Mouse (Mus musculus) liver, embryonic 13.5 days (tissue): ENCODE measurements around the gene Cpm. TPM values are rescaled to one million over a fixed set of nuclear protein-coding genes. Genes with fewer than 3 reads are reported as not detected.
"Not testable (repeated sequence)": the region's sequence is repeated elsewhere in the genome, so short reads cannot be mapped to it uniquely, and the experiment has no call there.

Experiments
- ATAC-seq: fragments of 200-750 bp; cut with Nextera tagmentation; 2 replicates; pipeline ENCODE4 v1.8.0; 2017; ENCODE audit warnings: low read depth, mild to moderate bottlenecking, moderate number of reproducible peaks, moderate library complexity
- DNase-seq: peaks from one replicate; pipeline ENCODE4 v3.0.0; 2022
- H3K27ac ChIP-seq: fragments of 300-500 bp; sonication (generic); 2 replicates; pipeline ENCODE4 v1.5.1; 2015; ENCODE audit warnings: moderate library complexity, mild to moderate bottlenecking, inconsistent platforms
- H3K27me3 ChIP-seq: fragments of 300-500 bp; sonication (generic); 2 replicates; pipeline ENCODE4 v1.6.1; 2015; ENCODE audit warnings: mild to moderate bottlenecking, inconsistent platforms
- H3K36me3 ChIP-seq: fragments of 300-500 bp; sonication (generic); 2 replicates; pipeline ENCODE4 v1.6.1; 2015; ENCODE audit warnings: mild to moderate bottlenecking, inconsistent platforms
- H3K4me1 ChIP-seq: fragments of 300-500 bp; sonication (generic); replicated peaks from 2 replicates; pipeline ENCODE4 v1.6.1; 2015; ENCODE audit warnings: inconsistent platforms
- H3K4me2 ChIP-seq: fragments of 300-500 bp; sonication (generic); 2 replicates; pipeline ENCODE4 v1.6.1; 2015; ENCODE audit warnings: inconsistent platforms, mild to moderate bottlenecking, moderate library complexity
- H3K4me3 ChIP-seq: fragments of 300-500 bp; sonication (generic); replicated peaks from 2 replicates; pipeline ENCODE4 v1.5.1; 2015; ENCODE audit warnings: mild to moderate bottlenecking, inconsistent platforms
- H3K9ac ChIP-seq: fragments of 300-500 bp; sonication (generic); 2 replicates; pipeline ENCODE4 v1.6.1; 2015; ENCODE audit warnings: mild to moderate bottlenecking, inconsistent platforms
- H3K9me3 ChIP-seq: fragments of 300-500 bp; sonication (generic); replicated peaks from 2 replicates; pipeline ENCODE4 v1.6.1; 2016; ENCODE audit warnings: inconsistent platforms
- WGBS: fragments of 180-500 bp; shearing (Covaris S2); methylation state at CpG from one replicate; pipeline ENCODE4 v1.1.7; 2015; ENCODE audit not compliant: insufficient replicate concordance; 5-methylcytosine and 5-hydroxymethylcytosine counted together
- polyA plus RNA-seq: library from polyadenylated mRNA; unstranded; fragments of >200 nt; fragmentation: Nextera tagmentation; extraction: Ambion mirVana; gene quantifications from 2 replicates; pipeline ENCODE4 v1.2.1, GENCODE M21; 2015

Cpm gene
- polyA plus RNA-seq, 1 experiment from 2014 or later: 19.3 TPM

DNA sequence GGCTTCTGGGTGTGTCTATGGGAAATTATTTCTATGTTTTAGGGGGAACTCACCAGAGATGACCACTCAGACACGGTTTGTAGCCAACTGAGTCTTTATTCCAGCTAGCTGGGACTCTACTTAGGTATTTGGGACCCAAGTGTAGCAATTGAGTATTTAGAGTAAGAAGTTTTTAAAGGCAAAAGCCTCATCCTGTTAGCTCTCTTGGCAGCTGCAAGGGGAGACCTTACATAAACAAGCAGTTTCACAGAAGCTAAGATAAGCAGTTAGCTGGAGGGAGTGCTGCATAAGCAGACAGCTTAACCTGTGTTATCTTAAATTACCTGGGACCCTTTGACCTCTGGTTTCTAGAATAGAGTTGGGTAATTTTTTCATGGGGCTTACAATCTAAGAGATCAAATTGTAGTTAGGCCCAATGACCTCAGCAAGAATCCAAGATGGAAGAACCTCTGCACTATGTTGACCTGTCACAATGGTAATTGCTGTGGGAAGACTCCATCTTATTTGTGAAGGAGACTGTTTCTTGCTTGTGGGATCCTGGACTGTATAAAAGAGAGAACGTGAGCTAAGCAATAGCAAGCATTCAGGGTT is 18.4 kb upstream of the Cpm start:
- no peak overlapping the region for H3K4me2 ChIP-seq
- H3K27me3 ChIP-seq: no peaks in the 10 kb centered on the region
- no peaks in the 10 kb centered on the region for H3K4me1 ChIP-seq
- no peak overlapping the region for H3K4me3 ChIP-seq
- H3K9me3 ChIP-seq: no peaks in the 10 kb centered on the region
- no peaks in the 10 kb centered on the region for H3K36me3 ChIP-seq
- ATAC-seq: no peak
- H3K9ac ChIP-seq: no peak overlapping the region
- WGBS: 53% methylated on average over 2 of the region's 2 CpGs
- H3K27ac ChIP-seq: no peak overlapping the region
- no peak for DNase-seq

DNA sequence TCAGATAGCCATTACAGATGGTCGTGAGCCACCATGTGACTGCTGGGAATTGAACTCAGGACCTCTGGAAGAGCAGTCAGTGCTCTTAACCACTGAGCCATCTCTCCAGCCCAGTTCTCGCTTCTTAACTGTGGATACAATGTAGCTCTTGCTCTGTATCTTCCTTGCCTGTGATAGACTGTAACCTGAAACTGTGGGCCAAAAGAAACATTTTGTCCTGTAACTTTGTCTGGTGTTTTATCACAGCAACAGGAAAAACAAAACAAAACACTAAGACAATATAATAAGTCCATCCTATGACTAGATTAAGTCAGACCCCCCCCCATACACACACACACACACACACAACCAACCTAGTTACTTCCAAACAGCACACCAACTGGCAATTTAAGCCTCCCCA is 17.8 kb upstream of the Cpm start:
- Histone ChIP-seq H3K27me3 (no peaks in the 10 kb centered on the region), H3K27ac (no peak overlapping the region), H3K4me2 (no peak overlapping the region), H3K4me1 (no peaks in the 10 kb centered on the region), H3K9ac (no peak overlapping the region), H3K9me3 (no peaks in the 10 kb centered on the region), H3K4me3 (no peak overlapping the region), H3K36me3 (no peaks in the 10 kb centered on the region)
- WGBS: 63% methylated on average over 2 of the region's 2 CpGs
- no peak for DNase-seq
- no peak for ATAC-seq

DNA sequence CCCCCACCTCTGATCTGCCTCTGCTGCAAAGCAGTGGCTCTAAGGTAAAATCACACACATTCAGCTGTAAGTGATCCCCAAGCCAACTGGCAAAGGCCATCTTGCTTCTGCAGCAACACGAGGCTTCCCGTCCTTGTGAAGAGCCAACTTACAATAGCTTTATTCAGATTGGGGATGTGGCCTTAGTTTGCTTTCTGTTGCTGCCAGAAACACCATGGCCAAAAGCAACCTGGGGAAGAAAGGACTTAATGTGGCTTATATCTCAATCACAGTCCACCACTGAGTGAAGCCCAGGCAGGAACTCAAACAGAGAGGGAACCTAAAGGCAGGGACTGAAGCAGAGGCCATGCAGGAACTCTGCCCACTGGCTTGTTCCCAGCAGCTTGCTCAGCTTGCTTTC is 17.3 kb upstream of the Cpm start:
- H3K9ac ChIP-seq: no peak overlapping the region
- no peaks in the 10 kb centered on the region for H3K9me3 ChIP-seq
- DNase-seq: no peak
- H3K27me3 ChIP-seq: no peaks in the 10 kb centered on the region
- WGBS: 71% methylated on average over 2 of the region's 2 CpGs
- H3K36me3 ChIP-seq: no peaks in the 10 kb centered on the region
- H3K4me1 ChIP-seq: no peaks in the 10 kb centered on the region
- H3K4me2 ChIP-seq: no peak overlapping the region
- ATAC-seq: no peak
- no peak overlapping the region for H3K27ac ChIP-seq
- H3K4me3 ChIP-seq: no peak overlapping the region

DNA sequence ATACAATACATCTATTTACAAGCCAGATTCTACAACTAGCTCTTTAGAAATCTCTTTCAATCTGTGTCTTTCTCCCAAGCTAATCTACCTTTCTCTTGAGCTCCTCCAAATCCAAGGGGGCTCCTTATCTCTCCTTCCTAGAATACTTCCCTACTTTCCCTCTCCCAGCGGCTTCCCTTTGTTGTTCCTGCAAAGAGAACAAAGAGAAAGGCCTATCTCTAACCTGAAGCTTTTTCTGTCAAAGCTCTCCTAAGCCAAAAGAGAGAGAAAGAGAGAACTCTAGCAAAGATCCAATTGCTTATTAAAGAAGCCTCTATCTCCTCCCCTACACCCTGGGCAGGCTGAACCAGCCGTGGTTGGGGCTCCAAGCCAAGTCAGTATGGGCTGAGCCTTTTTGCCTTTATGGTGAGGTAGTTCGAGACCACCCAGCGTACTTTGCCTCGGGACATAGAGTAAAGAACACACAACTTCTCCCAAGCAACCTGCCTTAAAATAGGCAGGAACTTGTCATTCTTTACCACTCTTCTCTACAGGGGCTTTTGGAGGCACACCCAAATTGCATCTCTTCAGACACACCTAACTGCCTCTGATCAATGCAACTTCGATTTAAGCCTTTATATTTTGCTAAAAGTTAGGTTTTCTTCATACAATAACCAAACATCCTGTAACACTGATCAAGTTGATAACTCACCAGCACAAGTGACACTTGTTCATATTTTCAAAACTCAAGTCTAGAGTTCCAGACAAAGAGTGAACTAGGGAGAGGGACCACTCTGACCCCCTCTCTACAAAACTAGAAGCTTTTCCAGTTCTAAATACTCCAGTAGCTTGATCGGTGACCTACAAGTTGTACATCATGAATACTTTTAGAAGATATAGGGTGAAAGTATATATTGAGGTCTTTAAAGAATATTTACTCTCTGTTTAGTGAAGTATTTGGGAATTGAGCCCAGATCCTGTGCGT is 16.4 kb upstream of the Cpm start:
- DNase-seq (no peak), ATAC-seq (no peak)
- Histone ChIP-seq H3K9me3 (no peaks in the 10 kb centered on the region), H3K27me3 (no peaks in the 10 kb centered on the region), H3K4me3 (no peak overlapping the region), H3K36me3 (no peaks in the 10 kb centered on the region), H3K4me2 (no peak overlapping the region), H3K27ac (no peak overlapping the region), H3K9ac (no peak overlapping the region), H3K4me1 (no peaks in the 10 kb centered on the region)
- WGBS: 57% methylated on average over 8 of the region's 8 CpGs

DNA sequence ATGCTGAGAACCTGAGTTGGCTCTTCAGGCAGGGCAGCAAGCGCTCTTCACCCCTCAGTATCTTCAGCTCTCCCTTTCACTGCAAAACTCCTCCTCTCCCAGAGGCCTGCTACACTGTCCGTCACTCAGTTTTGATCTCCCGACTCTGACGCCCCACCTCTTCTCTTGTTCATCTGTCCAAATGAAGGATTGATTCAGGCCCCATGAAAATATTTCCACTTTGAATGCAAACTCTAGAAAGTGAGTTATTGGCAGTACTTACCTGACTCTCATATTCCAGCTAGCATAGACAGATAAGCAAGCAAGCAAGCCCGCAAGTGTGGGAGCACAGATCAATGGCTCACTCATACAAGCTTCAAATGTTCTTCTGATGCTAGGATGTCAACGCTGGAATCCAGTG is 15.3 kb upstream of the Cpm start:
- no peak overlapping the region for H3K9ac ChIP-seq
- WGBS: 61% methylated on average over 6 of the region's 6 CpGs
- DNase-seq (no peak), ATAC-seq (no peak)
- no peaks in the 10 kb centered on the region for H3K36me3 ChIP-seq
- no peak overlapping the region for H3K4me2 ChIP-seq
- no peaks in the 10 kb centered on the region for H3K4me1 ChIP-seq
- no peaks in the 10 kb centered on the region for H3K27me3 ChIP-seq
- no peaks in the 10 kb centered on the region for H3K9me3 ChIP-seq
- H3K4me3 ChIP-seq: no peak overlapping the region
- no peak overlapping the region for H3K27ac ChIP-seq

DNA sequence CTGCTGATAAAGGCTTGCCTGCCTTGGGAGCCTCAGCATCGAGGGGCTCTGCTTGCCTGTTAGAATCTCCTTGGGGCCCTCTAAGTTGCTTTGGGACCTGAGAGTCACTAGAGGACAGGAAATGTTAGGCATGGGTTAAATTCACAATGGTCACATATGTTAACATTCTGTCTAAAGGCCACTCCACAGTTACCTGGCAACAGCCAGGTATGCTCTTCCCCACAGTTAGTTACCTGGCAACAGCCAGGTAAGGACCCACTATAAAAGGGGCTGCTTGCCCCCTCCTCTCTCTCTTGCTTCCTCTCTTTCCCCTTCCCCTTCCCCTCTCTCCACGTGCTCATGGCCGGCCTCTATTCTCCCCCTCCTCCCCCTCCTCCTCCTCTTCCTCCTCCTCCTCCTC is 14.9 kb upstream of the Cpm start:
- Histone ChIP-seq H3K27me3 (no peaks in the 10 kb centered on the region), H3K4me2 (no peak overlapping the region), H3K9ac (no peak overlapping the region), H3K4me3 (no peak overlapping the region), H3K4me1 (no peaks in the 10 kb centered on the region), H3K36me3 (no peaks in the 10 kb centered on the region), H3K27ac (no peak overlapping the region), H3K9me3 (no peaks in the 10 kb centered on the region)
- DNase-seq (no peak), ATAC-seq (no peak)
- 54% methylated on average over 3 of the region's 3 CpGs for WGBS

DNA sequence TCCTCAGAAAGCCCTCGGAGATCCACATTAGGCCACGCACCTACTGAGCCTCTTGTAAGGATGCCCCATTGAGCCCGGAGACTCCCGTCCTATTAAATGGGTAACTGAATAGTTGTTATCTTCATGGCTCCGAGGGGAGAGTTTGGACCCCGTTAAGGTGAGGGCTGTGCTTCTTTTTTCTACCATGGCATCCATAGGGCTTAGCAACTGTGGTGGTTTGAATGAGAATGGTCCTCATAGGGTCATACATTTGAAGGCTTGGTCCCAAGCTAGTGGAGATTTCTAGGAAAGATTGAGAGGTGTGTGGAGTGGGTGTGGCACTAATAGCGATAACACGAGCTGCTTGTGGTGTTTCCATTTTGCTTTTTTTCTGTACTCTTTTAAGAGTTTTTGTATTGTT is 14.1 kb upstream of the Cpm start:
- H3K27me3 ChIP-seq: no peaks in the 10 kb centered on the region
- DNase-seq (no peak), ATAC-seq (no peak)
- 70% methylated on average over 8 of the region's 8 CpGs for WGBS
- no peak overlapping the region for H3K9ac ChIP-seq
- H3K4me2 ChIP-seq: no peak overlapping the region
- no peak overlapping the region for H3K4me3 ChIP-seq
- no peaks in the 10 kb centered on the region for H3K4me1 ChIP-seq
- no peaks in the 10 kb centered on the region for H3K36me3 ChIP-seq
- H3K27ac ChIP-seq: no peak overlapping the region
- no peaks in the 10 kb centered on the region for H3K9me3 ChIP-seq

DNA sequence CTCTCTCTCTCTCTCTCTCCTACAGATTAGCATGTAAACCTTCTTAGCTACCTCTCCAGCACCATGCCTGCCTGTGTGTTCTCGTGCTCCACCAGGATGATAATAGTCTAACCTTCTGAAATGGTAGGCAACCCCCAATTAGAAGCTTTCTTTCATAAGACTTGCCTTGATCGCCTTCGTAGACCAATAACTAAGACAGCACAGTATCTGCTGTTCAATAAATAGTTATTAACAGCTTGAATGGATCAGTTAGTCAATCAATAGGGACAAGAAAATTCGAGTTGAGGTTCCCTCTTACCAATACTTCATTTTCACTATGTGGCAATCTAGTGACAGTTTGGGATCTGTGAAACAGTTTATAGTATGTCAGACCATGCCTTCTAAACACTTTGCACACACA is 13.6 kb upstream of the Cpm start:
- H3K9ac ChIP-seq: no peak overlapping the region
- no peaks in the 10 kb centered on the region for H3K27me3 ChIP-seq
- no peak overlapping the region for H3K27ac ChIP-seq
- no peaks in the 10 kb centered on the region for H3K9me3 ChIP-seq
- no peak overlapping the region for H3K4me3 ChIP-seq
- 55% methylated on average over 4 of the region's 4 CpGs for WGBS
- no peaks in the 10 kb centered on the region for H3K36me3 ChIP-seq
- no peak overlapping the region for H3K4me2 ChIP-seq
- H3K4me1 ChIP-seq: no peaks in the 10 kb centered on the region
- no peak for ATAC-seq
- DNase-seq: no peak

DNA sequence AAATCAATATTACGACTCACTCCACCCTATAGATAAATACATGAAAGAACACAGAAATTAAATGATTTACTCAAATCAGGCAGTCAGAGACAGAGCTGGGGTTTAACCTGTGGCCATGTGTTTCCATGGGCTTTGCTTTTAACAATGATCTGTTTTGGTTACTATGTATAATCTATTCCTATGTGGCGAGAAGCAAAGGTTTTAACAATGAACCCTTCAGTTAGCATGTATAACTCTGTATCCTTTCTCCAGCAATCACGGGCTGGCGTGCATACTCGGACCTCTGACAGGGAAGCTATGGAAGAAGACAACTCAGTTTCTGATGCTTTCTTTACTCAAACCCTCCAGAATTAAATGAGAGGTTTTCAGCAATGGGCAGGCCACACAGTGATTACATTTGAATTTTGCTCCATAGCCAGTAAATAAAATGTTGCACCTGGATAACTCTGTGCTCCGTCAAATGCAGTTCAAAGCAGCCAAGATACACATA is 13.1 kb upstream of the Cpm start:
- Histone ChIP-seq H3K4me1 (no peaks in the 10 kb centered on the region), H3K4me2 (no peak overlapping the region), H3K27ac (no peak overlapping the region), H3K4me3 (no peak overlapping the region), H3K27me3 (no peaks in the 10 kb centered on the region), H3K9me3 (no peaks in the 10 kb centered on the region), H3K9ac (no peak overlapping the region), H3K36me3 (no peaks in the 10 kb centered on the region)
- no peak for ATAC-seq
- 65% methylated on average over 6 of the region's 6 CpGs for WGBS
- DNase-seq: no peak

DNA sequence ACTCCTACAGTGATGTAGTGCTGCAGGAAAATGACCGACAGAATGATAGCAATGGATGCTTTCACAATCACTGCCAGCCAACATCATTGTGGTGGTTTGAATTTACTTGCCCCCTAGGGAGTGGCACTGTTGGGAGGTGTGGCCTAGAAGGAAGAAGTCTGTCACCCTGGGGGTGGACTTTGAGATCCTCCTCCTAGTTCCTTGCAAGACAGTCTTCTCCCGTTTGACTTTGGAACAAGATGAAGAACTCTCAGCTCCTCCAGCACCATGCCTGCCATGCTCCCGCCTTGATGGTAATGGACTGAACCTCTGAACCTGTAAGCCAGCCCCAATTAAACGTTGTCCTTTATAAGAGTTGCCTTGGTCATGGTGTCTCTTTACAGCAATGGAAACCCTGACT is 12.5 kb upstream of the Cpm start:
- DNase-seq, H3K27ac ChIP-seq, H3K4me2 ChIP-seq, H3K9me3 ChIP-seq, H3K27me3 ChIP-seq, H3K4me1 ChIP-seq, H3K9ac ChIP-seq, ATAC-seq, H3K4me3 ChIP-seq, H3K36me3 ChIP-seq: not testable (repeated sequence)
- 68% methylated on average over 4 of the region's 4 CpGs for WGBS

DNA sequence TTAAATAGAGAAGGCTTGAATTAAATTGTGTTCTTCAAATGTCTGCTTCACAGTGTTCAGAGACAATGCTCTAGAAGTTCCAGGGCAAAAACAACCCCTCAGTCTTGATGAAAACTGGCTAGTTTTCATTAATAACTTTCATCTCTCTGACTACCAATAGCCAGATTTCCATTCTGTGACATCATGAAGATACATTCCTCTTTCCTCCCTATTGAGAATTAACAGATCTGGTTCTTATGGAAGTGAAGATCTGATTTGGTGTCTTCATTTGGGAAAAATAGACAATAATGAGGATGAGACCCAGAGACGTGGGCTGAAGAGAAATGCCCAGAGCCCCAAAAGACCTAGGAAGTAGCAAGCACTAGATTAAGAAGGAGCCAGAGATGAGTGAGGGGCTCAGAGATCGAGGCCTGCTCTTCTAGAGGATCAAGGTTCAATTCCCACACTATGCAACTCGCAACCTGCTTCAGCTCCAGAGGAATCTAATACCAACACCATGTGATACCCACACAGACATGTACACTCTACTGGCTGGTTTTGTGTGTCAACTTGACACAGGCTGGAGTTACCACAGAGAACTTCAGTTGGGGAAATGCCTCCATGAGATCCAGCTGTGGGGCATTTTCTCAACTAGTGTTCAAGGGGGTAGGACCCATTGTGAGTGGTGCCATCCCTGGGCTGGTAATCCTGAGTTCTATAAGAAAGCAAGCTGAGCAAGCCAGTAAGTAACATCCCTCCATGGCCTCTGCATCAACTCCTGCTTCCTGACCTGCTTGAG is 11.5 kb upstream of the Cpm start:
- DNase-seq (no peak), ATAC-seq (no peak)
- no peaks in the 10 kb centered on the region for H3K9me3 ChIP-seq
- H3K9ac ChIP-seq: no peak overlapping the region
- H3K4me1 ChIP-seq: no peaks in the 10 kb centered on the region
- no peaks in the 10 kb centered on the region for H3K27me3 ChIP-seq
- 58% methylated on average over 3 of the region's 3 CpGs for WGBS
- no peak overlapping the region for H3K4me2 ChIP-seq
- H3K36me3 ChIP-seq: no peaks in the 10 kb centered on the region
- no peak overlapping the region for H3K4me3 ChIP-seq
- no peak overlapping the region for H3K27ac ChIP-seq
